Mouse (Mus musculus) neural tube, embryonic 12.5 days (tissue): ENCODE measurements around the gene Xpo4. TPM values are rescaled to one million over a fixed set of nuclear protein-coding genes. Genes with fewer than 3 reads are reported as not detected.

Source experiments
- ATAC-seq: fragments of 200-750 bp; cut with Nextera tagmentation; 2 replicates; pipeline ENCODE4 v1.8.0; 2017; ENCODE audit warnings: low read depth, mild to moderate bottlenecking, moderate TSS enrichment, moderate library complexity; ENCODE audit not compliant: low FRiP score
- H3K27ac ChIP-seq: fragments of 300-500 bp; sonication (generic); 2 replicates; pipeline ENCODE4 v1.5.1; 2016
- H3K27me3 ChIP-seq: fragments of 300-500 bp; sonication (generic); replicated peaks from 2 replicates; pipeline ENCODE4 v1.6.1; 2016; ENCODE audit warnings: mild to moderate bottlenecking
- H3K36me3 ChIP-seq: fragments of 300-500 bp; sonication (generic); 2 replicates; pipeline ENCODE4 v1.6.1; 2016; ENCODE audit warnings: mild to moderate bottlenecking
- H3K4me1 ChIP-seq: fragments of 300-500 bp; sonication (generic); 2 replicates; pipeline ENCODE4 v1.6.1; 2016
- H3K4me2 ChIP-seq: fragments of 300-500 bp; sonication (generic); replicated peaks from 2 replicates; pipeline ENCODE4 v1.6.1; 2016; ENCODE audit warnings: mild to moderate bottlenecking
- H3K4me3 ChIP-seq: fragments of 300-500 bp; sonication (generic); 2 replicates; pipeline ENCODE4 v1.5.1; 2016
- H3K9ac ChIP-seq: fragments of 300-500 bp; sonication (generic); 2 replicates; pipeline ENCODE4 v1.6.1; 2016; ENCODE audit warnings: mild to moderate bottlenecking
- H3K9me3 ChIP-seq: fragments of 300-500 bp; sonication (generic); 2 replicates; pipeline ENCODE4 v1.6.1; 2016; ENCODE audit warnings: mild to moderate bottlenecking
- WGBS: fragments of 180-500 bp; shearing (Covaris S2); methylation state at CpG from one replicate; pipeline ENCODE4 v1.1.7; 2016; 5-methylcytosine and 5-hydroxymethylcytosine counted together
- polyA plus RNA-seq: library from polyadenylated mRNA; unstranded; fragments of >200 nt; fragmentation: Nextera tagmentation; extraction: Ambion mirVana; gene quantifications from 2 replicates; pipeline ENCODE4 v1.2.1, GENCODE M21; 2016

The Xpo4 gene
- polyA plus RNA-seq, 1 experiment from 2014 or later = 20.1 TPM

GRCm38 (mm10) chr14:57529786-57530515, 135.3 kb downstream of the Xpo4 start:
- Histone ChIP-seq H3K9me3 (no peaks in the 10 kb centered on the region), H3K36me3 (no peaks in the 10 kb centered on the region), H3K9ac (no peak overlapping the region), H3K27me3 (peaks cover 12% of the 10 kb centered on the region), H3K27ac (no peak overlapping the region), H3K4me3 (no peak overlapping the region), H3K4me2 (no peak overlapping the region), H3K4me1 (peaks cover 9% of the 10 kb centered on the region)
- WGBS = 71% methylated on average over 5 of the region's 5 CpGs
- ATAC-seq = no peak

- Histone ChIP-seq H3K9ac (no peak overlapping the region), H3K9me3 (no peaks in the 10 kb centered on the region), H3K27me3 (peaks cover 12% of the 10 kb centered on the region), H3K27ac (no peak overlapping the region), H3K4me3 (no peak overlapping the region), H3K4me2 (no peak overlapping the region), H3K36me3 (no peaks in the 10 kb centered on the region), H3K4me1 (peaks cover 8% of the 10 kb centered on the region; the same call in 1 of the 2 replicates)
- WGBS = 56% methylated on average over 10 of the region's 10 CpGs
- ATAC-seq = no peak
These were observed 136.0 kb downstream of the Xpo4 start for GRCm38 (mm10) chr14:57529086-57529785.

GRCm38 (mm10) chr14:57527598-57527997, 137.6 kb downstream of the Xpo4 start:
- Histone ChIP-seq H3K27ac (no peak overlapping the region), H3K9me3 (no peaks in the 10 kb centered on the region), H3K4me3 (no peak overlapping the region), H3K36me3 (no peaks in the 10 kb centered on the region), H3K4me1 (0 out of 2 replicates have a peak, but pooled peaks cover 7% of the 10 kb centered on the region), H3K4me2 (no peak overlapping the region), H3K27me3 (peaks cover 24% of the 10 kb centered on the region), H3K9ac (no peak overlapping the region)
- WGBS = 54% methylated on average over 2 of the region's 2 CpGs
- ATAC-seq = no peak

Other genes starting within 250 kb of the Xpo4 start
- gene Ift88, start 241.4 kb downstream of the Xpo4 start, polyA plus RNA-seq = 14.7 and 16.1 TPM in 2 replicates
- gene Il17d, start 140.7 kb downstream of the Xpo4 start, polyA plus RNA-seq = 3.4 and 3.6 TPM in 2 replicates
- gene Eef1akmt1, start 93.8 kb downstream of the Xpo4 start, polyA plus RNA-seq = 80.8 and 84.7 TPM in 2 replicates
- gene Gm49361, start 80.7 kb upstream of the Xpo4 start, polyA plus RNA-seq = not detected in 2 replicates
- gene Lats2, start 93.0 kb upstream of the Xpo4 start, polyA plus RNA-seq = 18.6 and 20.6 TPM in 2 replicates
- 24.7 and 26.2 TPM in 2 replicates for gene Sap18, start 132.8 kb upstream of the Xpo4 start, polyA plus RNA-seq
- gene Ska3, start 160.8 kb upstream of the Xpo4 start, polyA plus RNA-seq = 29.8 and 30.3 TPM in 2 replicates
- gene Mrpl57, start 160.8 kb upstream of the Xpo4 start, polyA plus RNA-seq = 129 and 141 TPM in 2 replicates
- 60.5 and 64.5 TPM in 2 replicates for gene Zdhhc20, start 224.8 kb upstream of the Xpo4 start, polyA plus RNA-seq